In genomic region chr2:3752365-3752764, GRCm38 (mm10) we compare ENCODE assay signal across 12 mouse cellular contexts.
DNase-seq lines count a peak whose midpoint lies in the region; ATAC-seq and TF ChIP-seq lines count a peak whose summit lies in the region.
"Had no signal": no experiment of that assay in that cellular context is flagged by ENCODE, and none has a peak within 500 bp of the region (broad histone marks: within the 10 kb centered on the region; RNA-seq: fewer than 3 reads in every experiment).

No protein-coding gene starts in this region.

- no peak overlapping the region for H3K9ac ChIP-seq in kidney, embryonic 15.5 days
- H3K9ac ChIP-seq in intestine, embryonic 16.5 days (ENCODE audit: low read depth, low read length): no peak overlapping the region
- H3K9ac ChIP-seq: liver, embryonic 14.5 days; neural tube, embryonic 13.5 days had no signal

- no peak for DNase-seq in kidney, postnatal 10 days
- no peak for DNase-seq in thymus, adult 2 months
- no peak for DNase-seq in thymus, postnatal 10 days (ENCODE audit: low spot score in 2 of 2)
- no peak for DNase-seq in frontal cortex, postnatal 25 days (ENCODE audit: low spot score in 2 of 2)
- DNase-seq in cerebellum, adult 11 months: no peak
- DNase-seq: heart, adult 2 months; midbrain, embryonic 14.5 days had no signal

- H3K27me3 ChIP-seq in kidney, embryonic 15.5 days: no peaks in the 10 kb centered on the region
- no peaks in the 10 kb centered on the region for H3K27me3 ChIP-seq in thymus, adult 2 months (ENCODE audit: control insufficient read depth, insufficient read depth, low read length)
- H3K27me3 ChIP-seq in intestine, embryonic 16.5 days (replicated peaks; ENCODE audit: control insufficient read depth, insufficient read depth, low read length): no peaks in the 10 kb centered on the region
- H3K27me3 ChIP-seq: CH12.LX; neural tube, embryonic 13.5 days had no signal

- H3K4me3 ChIP-seq in kidney, embryonic 15.5 days (replicated peaks): no peak overlapping the region
- no peak overlapping the region for H3K4me3 ChIP-seq in thymus, adult 2 months (ENCODE audit: control insufficient read depth, insufficient read depth, low read length)
- no peak overlapping the region for H3K4me3 ChIP-seq in intestine, embryonic 16.5 days (ENCODE audit: low read length)
- H3K4me3 ChIP-seq: heart, adult 2 months; neural tube, embryonic 13.5 days had no signal

- H3K27ac ChIP-seq in kidney, embryonic 15.5 days: no peak overlapping the region
- peak overlapping the region; percentile 5; the same call in 1 of the 2 replicates for H3K27ac ChIP-seq in thymus, adult 2 months (ENCODE audit: control insufficient read depth, insufficient read depth, low read length)
- no peak overlapping the region for H3K27ac ChIP-seq in intestine, embryonic 16.5 days (ENCODE audit: low read length)
- H3K27ac ChIP-seq: heart, adult 2 months; liver, embryonic 14.5 days; neural tube, embryonic 13.5 days had no signal

- TF ChIP-seq POLR2A in thymus, adult 2 months (IDR thresholded peaks at IDR 0.05; ENCODE audit: control insufficient read depth, extremely low read depth, insufficient read depth, low read length, poor library complexity): no peak

- WGBS in kidney, embryonic 15.5 days: 35% methylated on average over 7 of the region's 7 CpGs
- WGBS in thymus, adult 2 months: 40% methylated on average over 7 of the region's 7 CpGs
- 40% methylated on average over 7 of the region's 7 CpGs for WGBS in intestine, embryonic 16.5 days

- no peaks in the 10 kb centered on the region for H3K9me3 ChIP-seq in kidney, embryonic 15.5 days (replicated peaks)
- H3K9me3 ChIP-seq in intestine, embryonic 16.5 days (ENCODE audit: control insufficient read depth, low read length): no peaks in the 10 kb centered on the region
- H3K9me3 ChIP-seq: neural tube, embryonic 13.5 days had no signal

- H3K36me3 ChIP-seq in kidney, embryonic 15.5 days: no peaks in the 10 kb centered on the region
- H3K36me3 ChIP-seq in thymus, adult 2 months (ENCODE audit: control insufficient read depth, insufficient read depth, low read length): no peaks in the 10 kb centered on the region
- no peaks in the 10 kb centered on the region for H3K36me3 ChIP-seq in intestine, embryonic 16.5 days (ENCODE audit: control insufficient read depth, insufficient read depth, low read length)
- H3K36me3 ChIP-seq: neural tube, embryonic 13.5 days had no signal

- H3K4me1 ChIP-seq in kidney, embryonic 15.5 days: peaks cover 60% of the 10 kb centered on the region
- peaks cover 71% of the 10 kb centered on the region for H3K4me1 ChIP-seq in thymus, adult 2 months (replicated peaks; ENCODE audit: control insufficient read depth, insufficient read depth, low read length)
- peaks cover 28% of the 10 kb centered on the region for H3K4me1 ChIP-seq in intestine, embryonic 16.5 days (ENCODE audit: control insufficient read depth, insufficient read depth, low read length)

- ATAC-seq in kidney, embryonic 15.5 days (replicated peaks; ENCODE audit: low FRiP score): 0 out of 2 replicates have a peak, but pooled peaks have one; percentile 8
- ATAC-seq in intestine, embryonic 16.5 days: peak; percentile 29

- TF ChIP-seq CTCF in thymus, adult 2 months (IDR thresholded peaks at IDR 0.05; ENCODE audit: borderline replicate concordance, control insufficient read depth, extremely low read depth, insufficient read depth, low read length, poor library complexity): no peak

- H3K4me2 ChIP-seq in kidney, embryonic 15.5 days: no peak overlapping the region
- no peak overlapping the region for H3K4me2 ChIP-seq in intestine, embryonic 16.5 days (ENCODE audit: low read depth, low read length)
- H3K4me2 ChIP-seq: neural tube, embryonic 13.5 days had no signal
